Mouse (Mus musculus): ENCODE measurements around the gene Calr4. TPM values are rescaled to one million over a fixed set of nuclear protein-coding genes. Genes with fewer than 3 reads are reported as not detected.

Calr4 gene
- total and polyA plus RNA-seq, 3 experiments = not detected

DNA sequence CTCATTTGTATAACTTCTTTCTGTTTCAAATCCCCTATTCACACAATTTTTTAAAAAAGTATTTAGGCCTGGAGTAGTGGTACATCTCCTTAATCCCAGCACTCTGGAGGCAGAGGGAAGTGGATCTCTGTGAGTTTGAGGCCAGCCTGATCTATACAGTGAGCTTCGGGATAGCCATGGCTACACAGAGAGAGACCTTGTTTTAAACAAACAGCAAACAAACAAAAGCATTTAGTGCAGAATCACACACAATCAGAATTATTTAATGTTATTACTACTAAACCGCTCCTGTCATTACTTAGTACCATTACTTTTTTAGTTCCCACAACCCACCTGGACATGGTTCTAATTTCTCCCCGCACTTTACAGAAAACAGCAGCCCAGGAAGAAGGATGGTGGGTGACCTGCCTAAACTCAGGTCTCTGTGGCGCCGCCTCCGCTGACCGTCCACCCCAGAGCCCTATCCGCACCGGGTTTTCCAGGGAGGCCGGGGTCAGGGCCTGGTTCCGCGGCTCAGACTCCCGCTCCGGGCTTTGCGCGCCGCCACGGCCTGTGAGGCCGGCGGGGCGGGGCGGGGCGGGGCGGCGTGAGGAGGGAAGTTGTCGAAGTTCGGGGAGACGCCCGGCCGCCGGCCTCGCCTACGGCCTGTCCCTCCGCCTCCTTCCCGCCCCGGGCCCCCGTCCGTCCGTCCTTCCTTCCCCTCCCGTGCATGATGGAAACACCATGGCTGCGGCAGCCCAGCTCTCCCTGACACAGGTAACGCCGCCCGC, 45.6 kb downstream of the Calr4 start, which contains the start of gene Eps15:
Eps15 (plus strand) TSS at position 580 of the 770 bp plus-strand sequence.
- peak; percentile 93 for DNase-seq (ENCODE audit: extremely low read depth)
- dilution Hi-C loops (cut with MboI; ENCODE audit: extremely low pct_ligation_motif_present, extremely low pct_unique_long_range_greater_than_20kb, low sequenced_read_pairs) = no loop called here
- Histone ChIP-seq H3K36me3 (replicated peaks in 1 of 2; ENCODE audit: control insufficient read depth in 1 of 2, insufficient read depth in 1 of 2, low read length in 1 of 2) (peaks cover 0 to 2% of the 10 kb centered on the region in 2 experiments), H3K4me3 (replicated peaks in 1 of 3; ENCODE audit: low read depth in 2 of 3, low read length in 2 of 3, poor library complexity in 1 of 3) (peak within 1 kb of the TSS; percentile 79 to 93 (median 92)), H3K27me3 (replicated peaks) (no peaks in the 10 kb centered on the region), H3K4me2 (ENCODE audit: insufficient read depth, low read depth, poor library complexity, severe bottlenecking) (peak within 1 kb of the TSS; percentile 84), H3K4me1 (ENCODE audit: control insufficient read depth in 1 of 2, insufficient read depth in 2 of 2) (peaks cover 8 to 34% of the 10 kb centered on the region in 2 experiments), H3K9me3 (replicated peaks; ENCODE audit: low read length) (no peaks in the 10 kb centered on the region), H3K79me2 (replicated peaks; ENCODE audit: control insufficient read depth, extremely low read depth, insufficient read depth, poor library complexity, severe bottlenecking) (peaks cover 34% of the 10 kb centered on the region), H3K27ac (ENCODE audit: insufficient read depth, low read depth) (peak within 1 kb of the TSS; percentile 58), H3K9ac (ENCODE audit: insufficient read depth, low read depth) (peak within 1 kb of the TSS; percentile 93)
- TF ChIP-seq MAFK (IDR thresholded peaks at IDR 0.05; ENCODE audit: insufficient replicate concordance, low read length) = peak; percentile 13; the same call in 1 of the 2 replicates
- TF ChIP-seq ETS1 (conservative IDR thresholded peaks at IDR 0.05; ENCODE audit: low read depth, low read length) = 0 out of 2 replicates have a peak, but pooled peaks have one; percentile 26
- peak; percentile 91 for TF ChIP-seq MAZ (IDR thresholded peaks at IDR 0.05; ENCODE audit: low read depth, low read length)
- TF ChIP-seq ZMIZ1 (IDR thresholded peaks at IDR 0.05; ENCODE audit: low read depth, low read length) = no peak; the same call in 1 of the 2 replicates
- no peak for TF ChIP-seq ZKSCAN1 (IDR thresholded peaks at IDR 0.05; ENCODE audit: borderline replicate concordance, low read depth, low read length)
- no peak for TF ChIP-seq GABPA (IDR thresholded peaks at IDR 0.05; ENCODE audit: insufficient replicate concordance, low read depth, low read length)
- TF ChIP-seq UBTF (IDR thresholded peaks at IDR 0.05; ENCODE audit: low read depth, low read length) = 0 out of 2 replicates have a peak, but pooled peaks have one; percentile 13
- peak; percentile 89; the same call in 1 of the 2 replicates for TF ChIP-seq RCOR1 (conservative IDR thresholded peaks at IDR 0.05; ENCODE audit: low read depth, low read length)
- no peak for TF ChIP-seq JUN (IDR thresholded peaks at IDR 0.05; ENCODE audit: insufficient read depth, low read depth, low read length)
- peak; percentile 78 for TF ChIP-seq TCF12 (IDR thresholded peaks at IDR 0.05; ENCODE audit: low read depth, low read length)
- peak; percentile 30 for TF ChIP-seq MAX (IDR thresholded peaks at IDR 0.05; ENCODE audit: low read length)
- TF ChIP-seq MXI1 (IDR thresholded peaks at IDR 0.05; ENCODE audit: low read depth, low read length) = no peak; the same call in 1 of the 2 replicates
- peak; percentile 31; the same call in 1 of the 2 replicates for TF ChIP-seq CHD1 (IDR thresholded peaks at IDR 0.05; ENCODE audit: low read depth, low read length)
- no peak for TF ChIP-seq KAT2A (IDR thresholded peaks at IDR 0.05; ENCODE audit: insufficient replicate concordance, low read length)
- no peak for TF ChIP-seq CHD2 (IDR thresholded peaks at IDR 0.05; ENCODE audit: low read length)
- no peak for TF ChIP-seq E2F4 (IDR thresholded peaks at IDR 0.05; ENCODE audit: insufficient replicate concordance, low read depth, low read length)
- TF ChIP-seq PAX5 (IDR thresholded peaks at IDR 0.05; ENCODE audit: low read length) = no peak
- TF ChIP-seq EP300 (IDR thresholded peaks at IDR 0.05; ENCODE audit: low read length) = peak; percentile 55; the same call in 1 of the 2 replicates
- TF ChIP-seq SIN3A (IDR thresholded peaks at IDR 0.05; ENCODE audit: low read length) = peak; percentile 93
- TF ChIP-seq MYC (IDR thresholded peaks at IDR 0.05; ENCODE audit: low read depth, low read length) = no peak
- no peak for TF ChIP-seq JUND (conservative IDR thresholded peaks at IDR 0.05; ENCODE audit: low read depth, low read length)
- TF ChIP-seq MEF2A (IDR thresholded peaks at IDR 0.05; ENCODE audit: borderline replicate concordance, low read depth, low read length) = peak; percentile 89
- no peak for TF ChIP-seq POLR2AphosphoS2 (IDR thresholded peaks at IDR 0.05; ENCODE audit: low read depth, low read length)
- TF ChIP-seq NRF1 (IDR thresholded peaks at IDR 0.05; ENCODE audit: low read depth, low read length) = peak; percentile 43; the same call in 1 of the 2 replicates
- TF ChIP-seq BHLHE40 (IDR thresholded peaks at IDR 0.05; ENCODE audit: low read depth, low read length) = 0 out of 2 replicates have a peak, but pooled peaks have one; percentile 17
- TF ChIP-seq ELF1 (IDR thresholded peaks at IDR 0.05; ENCODE audit: low read depth, low read length) = peak; percentile 75
- TF ChIP-seq CTCF (conservative IDR thresholded peaks at IDR 0.05 in 1 of 2, IDR thresholded peaks at IDR 0.05 in 1 of 2; ENCODE audit: low read depth in 2 of 2, low read length in 2 of 2) = no peak
- no peak for TF ChIP-seq USF1 (IDR thresholded peaks at IDR 0.05; ENCODE audit: low read depth, low read length)
- TF ChIP-seq TBP (conservative IDR thresholded peaks at IDR 0.05; ENCODE audit: low read depth, low read length) = no peak
- TF ChIP-seq IRF4 (IDR thresholded peaks at IDR 0.05; ENCODE audit: low read depth, low read length) = peak; percentile 70
- TF ChIP-seq NELFE (IDR thresholded peaks at IDR 0.05; ENCODE audit: low read depth, low read length) = 0 out of 2 replicates have a peak, but pooled peaks have one; percentile 45
- peak; percentile 74 for TF ChIP-seq HCFC1 (IDR thresholded peaks at IDR 0.05; ENCODE audit: low read depth, low read length)
- TF ChIP-seq ZC3H11A (IDR thresholded peaks at IDR 0.05; ENCODE audit: low read depth, low read length) = no peak
- peak; percentile 65; the same call in 1 of the 2 replicates for TF ChIP-seq ZNF384 (IDR thresholded peaks at IDR 0.05; ENCODE audit: low read depth, low read length)
- no peak for TF ChIP-seq RAD21 (IDR thresholded peaks at IDR 0.05; ENCODE audit: low read depth, low read length)
- peak; percentile 20; the same call in 1 of the 2 replicates for TF ChIP-seq SMC3 (IDR thresholded peaks at IDR 0.05; ENCODE audit: low read depth, low read length)
- TF ChIP-seq USF2 (conservative IDR thresholded peaks at IDR 0.05; ENCODE audit: low read depth, low read length) = no peak
- peak; percentile 69 for TF ChIP-seq POLR2A (IDR thresholded peaks at IDR 0.05; ENCODE audit: low read depth, low read length)
- in situ Hi-C loops (cut with MboI; ENCODE audit: low pct_ligation_motif_present, low pct_unique_long_range_greater_than_20kb, low sequenced_read_pairs) = no loop called here
